Mouse (Mus musculus) adipocyte (in vitro differentiated cells): ENCODE data around the gene Tmem179.

Source experiments
- DNase-seq: peaks from one replicate; pipeline ENCODE4 v3.0.0-alpha.2; 2016; ENCODE audit warnings: low spot score

Gene Tmem179

GRCm38 (mm10) chr12:112516697-112517337 lies at the start of gene Tmem179:
Gene Tmem179, minus strand, starts transcription at chr12:112516747.
- DNase-seq, result peak; percentile 90

GRCm38 (mm10) chr12:112563011-112563410 lies 46.5 kb upstream of the Tmem179 start:
- DNase-seq, result no peak

- no peak for DNase-seq
Measured at GRCm38 (mm10) chr12:112562462-112562861, 45.9 kb upstream of the Tmem179 start.

GRCm38 (mm10) chr12:112561163-112561562 lies 44.6 kb upstream of the Tmem179 start:
- DNase-seq, result no peak

GRCm38 (mm10) chr12:112560176-112560797 lies 43.7 kb upstream of the Tmem179 start:
- DNase-seq, result peak; percentile 47

- DNase-seq, result peak; percentile 35
Measured at GRCm38 (mm10) chr12:112559671-112560070, 43.1 kb upstream of the Tmem179 start.

GRCm38 (mm10) chr12:112559231-112559630 lies 42.7 kb upstream of the Tmem179 start:
- no peak for DNase-seq

GRCm38 (mm10) chr12:112557219-112557618 lies 40.7 kb upstream of the Tmem179 start:
- no peak for DNase-seq

GRCm38 (mm10) chr12:112556531-112557060 lies 40.0 kb upstream of the Tmem179 start:
- no peak for DNase-seq

- no peak for DNase-seq
Measured at GRCm38 (mm10) chr12:112554900-112555299, 38.4 kb upstream of the Tmem179 start.

GRCm38 (mm10) chr12:112552520-112552919 lies 36.0 kb upstream of the Tmem179 start:
- no peak for DNase-seq

- peak; percentile 81 for DNase-seq
Measured at GRCm38 (mm10) chr12:112551861-112552375, 35.4 kb upstream of the Tmem179 start.

GRCm38 (mm10) chr12:112549287-112549686 lies 32.7 kb upstream of the Tmem179 start:
- DNase-seq, result no peak

- DNase-seq, result no peak
Measured at GRCm38 (mm10) chr12:112546110-112546509, 29.6 kb upstream of the Tmem179 start.

GRCm38 (mm10) chr12:112544946-112545701 lies 28.6 kb upstream of the Tmem179 start:
- DNase-seq, result peak; percentile 23

- DNase-seq, result no peak
Measured at GRCm38 (mm10) chr12:112543941-112544340, 27.4 kb upstream of the Tmem179 start.

GRCm38 (mm10) chr12:112542920-112543300 lies 26.4 kb upstream of the Tmem179 start:
- peak; percentile 92 for DNase-seq

- no peak for DNase-seq
Measured at GRCm38 (mm10) chr12:112542257-112542919, 25.8 kb upstream of the Tmem179 start.

- DNase-seq, result no peak
Measured at GRCm38 (mm10) chr12:112541483-112542091, 25.0 kb upstream of the Tmem179 start.

- DNase-seq, result no peak
Measured at GRCm38 (mm10) chr12:112540321-112540720, 23.8 kb upstream of the Tmem179 start.

- no peak for DNase-seq
Measured at GRCm38 (mm10) chr12:112539466-112539965, 23.0 kb upstream of the Tmem179 start.
